Mouse (Mus musculus) spleen, postnatal 14 days (tissue): ENCODE results near the gene Rspry1.
A peak's percentile ranks its signal among the peaks of the same experiment; 100 is the strongest.

ENCODE experiments used
- DNase-seq, 2 experiments: peaks; one replicate each; pipeline ENCODE4 v3.0.0; 2021 to 2022; ENCODE audit warnings: low spot score in 2 of 2

Rspry1 gene

DNA sequence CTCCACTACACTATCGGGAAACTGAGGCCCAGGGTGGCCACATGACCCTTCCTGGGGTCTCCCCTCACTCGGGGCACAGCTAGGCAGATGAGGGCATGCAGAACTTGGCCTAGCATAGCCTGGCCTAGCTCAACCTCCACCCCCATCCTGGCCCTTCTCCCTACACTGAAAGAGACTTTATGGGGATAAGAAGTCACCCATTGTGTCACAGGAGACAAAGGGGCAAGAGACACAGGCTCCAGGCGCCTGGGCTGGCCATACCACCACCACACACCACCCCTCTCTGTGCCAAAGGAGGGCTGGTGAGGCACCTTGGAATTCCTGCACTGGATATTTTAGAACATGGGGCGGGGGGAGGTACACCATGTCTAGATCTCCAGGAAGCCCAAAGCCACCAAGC lies 82.5 kb downstream of the Rspry1 start:
- DNase-seq, result no peak

- no peak for DNase-seq
Measured at GRCm38 (mm10) chr8:94685953-94686352, 84.2 kb downstream of the Rspry1 start.

GRCm38 (mm10) chr8:94694701-94695100 lies 93.0 kb downstream of the Rspry1 start:
- no peak for DNase-seq

GRCm38 (mm10) chr8:94695341-94695993 lies 93.7 kb downstream of the Rspry1 start:
- no peak for DNase-seq

GRCm38 (mm10) chr8:94695994-94696384 lies 94.3 kb downstream of the Rspry1 start, which contains the start of gene Pllp:
Gene Pllp, minus strand, starts transcription at chr8:94696278.
- no peak for DNase-seq

- no peak for DNase-seq
Measured at GRCm38 (mm10) chr8:94696566-94696965, 94.8 kb downstream of the Rspry1 start.

DNA sequence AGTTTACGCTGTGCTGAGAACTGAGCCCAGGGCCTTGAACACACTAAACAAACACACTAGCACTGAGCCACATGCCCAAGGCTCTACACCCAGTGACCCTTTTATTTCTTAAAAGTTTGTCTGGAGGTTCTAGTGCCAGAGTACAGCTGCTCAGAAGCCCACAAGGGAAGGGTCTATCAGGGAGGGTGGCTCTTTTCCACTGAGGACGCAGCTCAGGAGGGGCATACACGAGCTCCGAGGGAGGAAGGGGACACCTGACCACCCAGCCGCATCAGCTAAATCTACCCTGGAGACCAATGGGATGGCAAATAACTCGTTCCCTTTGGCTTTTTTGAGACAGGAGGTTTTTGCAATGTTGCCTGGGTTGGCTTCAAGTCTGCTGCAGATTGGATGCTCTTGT lies 96.2 kb downstream of the Rspry1 start:
- DNase-seq, result no peak

- no peak for DNase-seq
Measured at GRCm38 (mm10) chr8:94699366-94699765, 97.6 kb downstream of the Rspry1 start.

DNA sequence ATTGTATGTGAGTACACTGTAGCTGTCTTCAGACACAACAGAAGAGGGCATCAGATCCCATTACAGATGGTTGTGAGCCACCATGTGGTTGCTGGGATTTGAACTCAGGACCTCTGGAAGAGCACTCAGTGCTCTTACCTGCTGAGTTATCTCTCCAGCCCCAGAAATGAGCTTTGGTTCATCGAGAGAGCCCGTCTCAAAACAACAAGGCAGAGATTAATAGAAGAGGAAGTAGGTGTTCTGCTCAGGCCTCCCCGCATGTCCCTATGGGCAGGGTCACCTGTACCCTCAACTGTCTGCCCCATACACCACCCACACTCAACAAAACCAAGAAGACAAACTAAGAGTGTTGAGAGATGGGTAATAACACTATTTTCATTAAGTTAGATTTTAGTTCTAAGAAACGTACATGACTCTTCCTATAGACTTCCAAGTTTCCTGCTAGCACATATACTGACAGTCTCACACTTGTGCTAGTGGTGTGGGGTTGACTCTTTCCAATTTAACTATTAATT lies 98.7 kb downstream of the Rspry1 start:
- DNase-seq, result no peak

- no peak for DNase-seq
Measured at GRCm38 (mm10) chr8:94702156-94702555, 100.4 kb downstream of the Rspry1 start.

GRCm38 (mm10) chr8:94702844-94703813 lies 101.4 kb downstream of the Rspry1 start:
- DNase-seq, result peak; percentile 63 to 72

DNA sequence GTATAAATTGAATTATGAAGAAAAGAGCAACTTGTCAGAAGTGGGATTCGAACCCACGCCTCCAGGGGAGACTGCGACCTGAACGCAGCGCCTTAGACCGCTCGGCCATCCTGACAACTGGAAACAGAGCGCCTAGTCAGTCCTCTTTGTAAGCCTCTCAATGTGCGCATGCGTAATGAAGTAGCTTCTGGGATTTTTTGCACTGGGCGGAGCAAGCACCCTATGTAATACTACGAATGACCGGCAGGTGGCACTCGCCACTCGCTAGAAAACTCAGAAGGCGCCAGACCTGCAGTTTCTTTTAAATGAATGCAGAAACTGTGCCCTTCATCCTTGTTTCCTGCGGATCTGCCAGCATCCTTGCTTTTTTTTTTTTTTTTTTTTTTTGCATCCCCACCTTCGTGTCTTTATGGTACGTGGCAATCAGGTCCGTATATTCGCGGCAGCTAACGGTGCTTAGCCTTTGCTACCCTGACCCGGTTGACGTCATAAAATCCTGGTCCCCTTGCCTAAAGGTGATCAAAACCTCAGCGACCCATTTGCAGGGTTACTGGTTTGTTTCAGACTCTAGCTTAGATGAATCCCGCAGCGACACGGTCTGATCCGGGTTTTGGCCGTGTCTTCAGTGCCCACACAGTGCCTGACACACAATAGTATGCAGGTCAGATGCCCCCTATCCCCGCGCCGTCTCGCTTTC lies 102.4 kb downstream of the Rspry1 start:
- DNase-seq, result peak; percentile 99

- DNase-seq, result no peak
Measured at GRCm38 (mm10) chr8:94704669-94704984, 102.9 kb downstream of the Rspry1 start.

GRCm38 (mm10) chr8:94705581-94706245 lies 104.0 kb downstream of the Rspry1 start:
- DNase-seq, result no peak

GRCm38 (mm10) chr8:94706732-94707395 lies 105.1 kb downstream of the Rspry1 start:
- no peak for DNase-seq
